Mouse (Mus musculus) liver, embryonic 15.5 days (tissue): Measurements from ENCODE around the gene Zic5. TPM values are rescaled to one million over a fixed set of nuclear protein-coding genes. Genes with fewer than 3 reads are reported as not detected.
A peak's percentile ranks its signal among the peaks of the same experiment; 100 is the strongest.

Experiments
- ATAC-seq: fragments of 200-750 bp; cut with Nextera tagmentation; 2 replicates; pipeline ENCODE4 v1.8.0; 2017; ENCODE audit warnings: moderate number of reproducible peaks, mild to moderate bottlenecking, moderate library complexity; ENCODE audit not compliant: insufficient read depth
- H3K27ac ChIP-seq: fragments of 300-500 bp; sonication (generic); replicated peaks from 2 replicates; pipeline ENCODE4 v1.5.1; 2015; ENCODE audit warnings: mild to moderate bottlenecking, inconsistent platforms
- H3K27me3 ChIP-seq: fragments of 300-500 bp; sonication (generic); 2 replicates; pipeline ENCODE4 v1.6.1; 2015; ENCODE audit warnings: mild to moderate bottlenecking, inconsistent platforms
- H3K36me3 ChIP-seq: fragments of 300-500 bp; sonication (generic); replicated peaks from 2 replicates; pipeline ENCODE4 v1.6.1; 2015; ENCODE audit warnings: moderate library complexity, mild to moderate bottlenecking, inconsistent platforms
- H3K4me1 ChIP-seq: fragments of 300-500 bp; sonication (generic); replicated peaks from 2 replicates; pipeline ENCODE4 v1.6.1; 2015; ENCODE audit warnings: inconsistent platforms
- H3K4me2 ChIP-seq: fragments of 300-500 bp; sonication (generic); 2 replicates; pipeline ENCODE4 v1.6.1; 2015; ENCODE audit warnings: moderate library complexity, mild to moderate bottlenecking, inconsistent platforms
- H3K4me3 ChIP-seq: fragments of 300-500 bp; sonication (generic); replicated peaks from 2 replicates; pipeline ENCODE4 v1.5.1; 2015; ENCODE audit warnings: mild to moderate bottlenecking, inconsistent platforms
- H3K9ac ChIP-seq: fragments of 300-500 bp; sonication (generic); 2 replicates; pipeline ENCODE4 v1.6.1; 2015; ENCODE audit warnings: moderate library complexity, mild to moderate bottlenecking, inconsistent platforms
- H3K9me3 ChIP-seq: fragments of 300-500 bp; sonication (generic); replicated peaks from 2 replicates; pipeline ENCODE4 v1.6.1; 2016; ENCODE audit warnings: inconsistent platforms
- WGBS: fragments of 180-500 bp; shearing (Covaris S2); methylation state at CpG from one replicate; pipeline ENCODE4 v1.1.7; 2015; ENCODE audit warnings: mixed read lengths; ENCODE audit not compliant: insufficient replicate concordance; 5-methylcytosine and 5-hydroxymethylcytosine counted together
- polyA plus RNA-seq: library from polyadenylated mRNA; unstranded; fragments of >200 nt; fragmentation: Nextera tagmentation; extraction: Ambion mirVana; gene quantifications from 2 replicates; pipeline ENCODE4 v1.2.1, GENCODE M21; 2015

The Zic5 gene
- polyA plus RNA-seq, 1 experiment from 2014 or later = not detected

DNA sequence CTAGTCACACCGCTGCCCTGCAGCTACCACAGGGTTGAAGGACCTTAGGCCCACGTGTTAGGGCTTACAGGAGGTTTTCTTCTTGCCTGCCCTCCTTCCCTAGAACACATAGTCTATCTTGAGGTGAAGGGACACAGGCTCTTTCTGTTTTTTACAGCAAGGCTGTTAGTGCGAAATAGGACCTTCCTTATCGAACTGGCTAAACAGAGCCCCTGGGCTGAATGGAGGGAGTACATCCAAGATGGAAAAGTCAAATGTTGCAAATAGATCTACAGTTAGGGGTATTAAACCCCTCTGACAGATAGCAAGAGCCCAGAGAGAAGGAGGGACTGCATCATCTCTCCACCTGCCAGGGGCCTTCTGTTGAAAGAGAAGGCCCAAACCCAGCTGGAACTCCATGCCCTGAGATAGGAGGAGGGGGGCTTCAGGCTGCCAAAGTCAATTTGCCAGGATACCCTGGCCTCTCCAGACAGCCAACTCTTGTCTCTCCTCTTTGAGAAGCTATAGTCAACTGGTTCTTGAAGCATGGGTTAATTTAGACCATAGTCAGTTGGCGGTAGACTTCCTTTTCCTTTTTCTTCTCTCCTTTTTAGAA lies 13.8 kb downstream of the Zic5 start:
- WGBS = 49% methylated on average over 5 of the region's 5 CpGs
- peaks cover 9% of the 10 kb centered on the region for H3K4me1 ChIP-seq
- H3K4me2 ChIP-seq = no peak overlapping the region
- H3K9me3 ChIP-seq = no peaks in the 10 kb centered on the region
- ATAC-seq = no peak
- no peak overlapping the region for H3K4me3 ChIP-seq
- H3K9ac ChIP-seq = no peak overlapping the region
- no peaks in the 10 kb centered on the region for H3K36me3 ChIP-seq
- H3K27me3 ChIP-seq = peaks cover 89% of the 10 kb centered on the region
- no peak overlapping the region for H3K27ac ChIP-seq

DNA sequence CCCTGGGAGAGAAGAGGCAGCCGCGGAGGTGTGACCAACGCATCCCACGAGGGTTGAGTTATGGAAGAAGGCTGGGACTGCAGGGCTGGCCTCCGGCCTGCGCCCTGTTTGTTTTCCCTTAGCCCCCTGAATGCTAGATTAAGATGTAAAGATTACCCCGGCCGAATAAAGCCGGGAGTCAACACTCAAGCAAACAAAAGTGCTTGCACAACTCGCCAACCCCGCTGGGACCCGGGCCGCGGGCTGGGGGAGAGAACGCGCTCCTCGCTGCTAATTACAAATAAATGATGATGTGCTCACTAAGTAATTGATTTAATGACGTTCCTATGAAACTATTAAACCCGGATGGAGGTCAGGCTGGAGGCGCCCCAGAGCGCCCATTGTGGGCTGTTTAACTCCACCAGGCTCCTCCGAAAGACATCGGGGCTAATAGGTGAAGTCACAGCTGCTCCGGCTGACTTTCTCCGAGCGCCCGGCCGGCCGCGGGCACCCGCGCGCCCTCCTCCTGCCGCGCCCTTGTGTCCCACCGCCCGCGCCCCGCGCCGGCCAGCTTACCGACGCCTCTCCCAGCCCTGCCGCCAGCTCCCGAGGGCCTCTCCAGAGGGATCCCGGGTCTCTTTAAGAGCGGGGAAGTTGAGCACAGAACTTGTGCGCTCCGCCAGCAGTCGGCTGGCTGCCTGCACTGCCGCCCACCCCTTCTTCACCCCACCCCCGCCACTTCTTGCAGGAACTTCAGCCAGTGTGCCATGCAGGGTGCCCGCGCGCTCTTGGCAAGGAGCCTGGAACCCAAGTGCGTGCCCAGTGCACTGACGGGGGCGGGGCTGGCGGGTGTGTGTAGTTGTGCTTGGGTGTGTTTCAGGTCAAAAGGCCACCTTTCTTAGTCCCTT lies 14.7 kb downstream of the Zic5 start, which contains the start of gene Gm5089:
Gene Gm5089 (minus strand): TSS at position 620 of the 887 bp plus-strand sequence.
- no peaks in the 10 kb centered on the region for H3K36me3 ChIP-seq
- WGBS = 2% methylated on average over 59 of the region's 59 CpGs
- H3K4me3 ChIP-seq = peak within 1 kb of the TSS; percentile 23
- H3K27me3 ChIP-seq = peaks cover 89% of the 10 kb centered on the region
- peaks cover 9% of the 10 kb centered on the region for H3K4me1 ChIP-seq
- peak within 1 kb of the TSS; percentile 51 for H3K4me2 ChIP-seq
- no peak within 1 kb of the TSS for H3K27ac ChIP-seq
- no peak within 1 kb of the TSS for H3K9ac ChIP-seq
- no peak for ATAC-seq
- no peaks in the 10 kb centered on the region for H3K9me3 ChIP-seq

DNA sequence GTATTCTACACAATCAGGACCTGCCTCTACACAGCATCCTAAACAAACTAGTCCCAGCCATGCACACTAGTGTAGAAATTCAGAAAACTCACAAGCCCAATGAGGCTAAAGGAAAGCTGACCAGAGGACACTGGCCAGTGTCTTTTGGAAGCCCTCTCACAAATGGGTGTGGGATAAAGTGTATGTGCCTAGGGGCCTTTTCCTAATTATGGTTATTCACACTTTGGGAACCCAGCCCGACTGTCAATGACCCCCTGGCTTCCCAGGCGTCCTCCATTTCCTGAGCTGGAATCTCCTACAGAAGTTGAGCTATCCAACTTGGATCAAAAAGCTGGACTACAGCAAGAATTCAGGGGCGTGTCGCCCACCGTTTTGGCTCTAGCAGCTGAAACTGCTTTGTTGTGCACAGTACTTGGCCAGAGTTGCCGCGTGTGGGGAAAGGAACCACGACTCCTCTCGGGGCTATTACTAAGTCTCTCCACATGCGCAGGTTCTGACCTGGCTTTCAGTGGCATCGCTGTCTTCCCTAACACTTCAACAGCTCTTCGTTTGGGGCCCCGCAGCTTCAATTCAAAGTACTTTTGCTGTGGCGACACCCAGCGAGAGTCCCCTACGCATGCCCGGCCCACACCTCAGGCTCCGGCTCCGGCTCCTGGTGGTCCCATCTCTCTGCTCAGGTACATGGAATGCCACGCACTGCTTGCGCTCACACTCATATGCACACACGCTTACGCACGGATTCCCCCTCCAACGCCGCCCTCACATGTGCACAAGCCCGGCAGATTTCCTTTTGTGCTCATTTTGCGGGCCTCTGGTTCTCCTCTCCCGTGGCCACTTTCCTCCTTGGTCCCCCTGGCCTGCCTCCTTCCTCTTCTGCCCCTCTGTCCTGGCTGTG lies 15.6 kb downstream of the Zic5 start:
- ATAC-seq = no peak
- 6% methylated on average over 29 of the region's 29 CpGs for WGBS
- Histone ChIP-seq H3K9me3 (no peaks in the 10 kb centered on the region), H3K4me1 (peaks cover 9% of the 10 kb centered on the region), H3K4me2 (no peak overlapping the region; the same call in 1 of the 2 replicates), H3K27ac (no peak overlapping the region), H3K36me3 (no peaks in the 10 kb centered on the region), H3K4me3 (0 out of 2 replicates have a peak overlapping the region, but pooled peaks have one; percentile 23), H3K9ac (no peak overlapping the region), H3K27me3 (peaks cover 80% of the 10 kb centered on the region)

DNA sequence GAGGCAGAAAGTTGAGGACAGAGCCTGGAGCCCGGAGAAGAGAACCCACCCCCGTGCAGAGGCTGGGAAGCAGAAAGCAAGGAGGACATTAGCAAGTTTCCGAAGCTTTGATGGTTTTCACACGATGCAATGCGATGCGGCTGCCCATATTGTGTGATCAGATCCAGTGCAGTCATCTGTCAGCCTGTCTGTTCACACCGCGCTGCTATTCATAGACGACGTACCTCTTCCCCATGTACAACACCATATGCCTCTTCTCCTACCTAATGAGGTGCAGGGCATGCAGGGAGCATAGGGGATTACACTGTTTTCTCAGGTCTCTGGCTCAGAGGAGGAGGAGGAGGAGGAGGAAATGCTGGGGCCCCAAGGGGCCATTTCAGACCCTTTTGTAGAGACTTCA lies 28.6 kb downstream of the Zic5 start:
- Histone ChIP-seq H3K4me1 (no peaks in the 10 kb centered on the region), H3K9ac (no peak overlapping the region), H3K4me3 (no peak overlapping the region), H3K27ac (no peak overlapping the region), H3K27me3 (no peaks in the 10 kb centered on the region), H3K4me2 (no peak overlapping the region), H3K9me3 (no peaks in the 10 kb centered on the region), H3K36me3 (no peaks in the 10 kb centered on the region)
- ATAC-seq = no peak
- 66% methylated on average over 10 of the region's 10 CpGs for WGBS

DNA sequence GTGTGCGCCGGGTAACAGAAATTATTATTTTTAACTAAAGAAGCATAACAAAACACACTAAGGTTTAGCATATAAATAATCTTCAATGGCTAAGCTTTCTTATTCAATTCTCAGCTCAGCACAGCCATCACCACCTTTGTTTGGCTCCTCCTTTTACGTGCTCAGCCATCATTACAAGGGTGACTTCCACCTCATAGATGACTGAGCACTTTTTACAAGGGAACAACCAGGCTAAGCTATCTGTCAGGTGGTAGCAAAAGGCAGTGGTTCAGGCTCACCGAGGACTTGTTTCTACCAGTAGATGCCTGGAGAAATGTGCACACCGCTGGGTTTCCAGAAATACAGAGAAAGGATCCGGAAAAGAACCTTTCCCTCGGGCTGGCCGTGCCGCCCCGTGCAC lies 31.4 kb downstream of the Zic5 start:
- Histone ChIP-seq H3K27me3 (no peaks in the 10 kb centered on the region), H3K27ac (no peak overlapping the region), H3K9me3 (no peaks in the 10 kb centered on the region), H3K4me1 (no peaks in the 10 kb centered on the region), H3K9ac (no peak overlapping the region), H3K4me3 (no peak overlapping the region), H3K4me2 (no peak overlapping the region), H3K36me3 (no peaks in the 10 kb centered on the region)
- no peak for ATAC-seq
- 70% methylated on average over 10 of the region's 10 CpGs for WGBS

DNA sequence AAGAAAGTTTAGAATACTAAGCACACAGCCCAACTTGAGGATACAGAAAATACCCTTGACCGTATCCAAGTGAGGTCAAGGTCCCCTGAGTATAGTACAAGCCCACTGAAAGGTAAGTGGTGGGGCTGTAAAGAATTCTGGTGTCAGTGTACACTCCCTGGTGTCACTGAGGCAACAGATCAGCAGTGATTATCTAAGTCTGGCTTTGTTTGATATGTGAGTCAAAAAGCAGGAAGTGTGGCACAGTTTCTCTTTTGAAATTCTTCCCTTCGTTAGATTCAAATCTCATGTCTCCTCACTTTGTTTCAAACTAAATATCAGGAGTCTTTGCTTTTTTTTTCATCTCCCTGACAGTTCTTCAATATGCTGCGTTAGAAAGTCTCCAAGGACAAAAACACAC lies 32.9 kb downstream of the Zic5 start:
- no peaks in the 10 kb centered on the region for H3K36me3 ChIP-seq
- no peaks in the 10 kb centered on the region for H3K9me3 ChIP-seq
- no peak overlapping the region for H3K27ac ChIP-seq
- 38% methylated on average over 3 of the region's 3 CpGs for WGBS
- H3K4me3 ChIP-seq = no peak overlapping the region
- no peaks in the 10 kb centered on the region for H3K4me1 ChIP-seq
- ATAC-seq = no peak
- no peak overlapping the region for H3K4me2 ChIP-seq
- H3K27me3 ChIP-seq = no peaks in the 10 kb centered on the region
- H3K9ac ChIP-seq = no peak overlapping the region

DNA sequence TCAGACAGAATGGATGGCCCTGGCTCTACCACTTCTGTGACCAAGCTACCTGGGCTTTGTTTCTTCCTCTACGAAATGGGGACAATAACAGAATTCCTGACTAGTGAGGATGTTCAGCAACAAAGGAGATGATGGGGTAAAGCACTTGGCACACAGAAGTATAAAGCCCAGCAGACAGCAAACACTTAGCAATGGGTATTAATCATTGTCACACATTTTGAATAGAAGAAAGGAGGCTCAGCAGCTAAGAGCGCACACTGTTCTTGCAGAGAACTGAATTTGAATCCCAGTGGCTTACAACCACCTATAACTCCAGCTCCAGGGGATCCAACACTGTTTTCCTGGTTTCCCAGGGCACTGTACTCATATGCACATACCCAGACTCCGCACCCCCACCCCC lies 37.8 kb downstream of the Zic5 start:
- Histone ChIP-seq H3K4me3 (no peak overlapping the region), H3K4me2 (no peak overlapping the region), H3K9me3 (no peaks in the 10 kb centered on the region), H3K27me3 (no peaks in the 10 kb centered on the region), H3K9ac (no peak overlapping the region), H3K36me3 (no peaks in the 10 kb centered on the region), H3K4me1 (no peaks in the 10 kb centered on the region), H3K27ac (no peak overlapping the region)
- ATAC-seq = no peak
- 59% methylated on average over 3 of the region's 3 CpGs for WGBS

DNA sequence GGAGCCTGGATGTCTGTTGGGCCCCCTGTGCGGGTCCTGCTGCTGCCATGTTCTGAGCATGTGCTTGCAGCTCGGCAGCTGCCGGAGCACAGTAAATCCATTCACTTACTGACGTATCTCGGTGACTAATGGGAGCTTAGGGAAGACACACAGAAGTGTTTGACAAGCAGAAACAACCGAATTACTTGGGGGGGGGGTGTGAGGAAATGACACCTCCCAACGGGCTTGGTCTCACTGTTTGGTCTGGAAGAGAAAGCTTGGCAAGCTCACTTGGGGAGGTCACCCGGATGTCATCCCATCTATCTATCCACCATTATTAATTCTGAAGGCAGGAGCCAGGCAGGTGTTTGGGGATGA lies 38.3 kb downstream of the Zic5 start:
- Histone ChIP-seq H3K27me3 (no peaks in the 10 kb centered on the region), H3K36me3 (no peaks in the 10 kb centered on the region), H3K4me1 (no peaks in the 10 kb centered on the region), H3K27ac (no peak overlapping the region), H3K9me3 (no peaks in the 10 kb centered on the region), H3K4me3 (no peak overlapping the region), H3K9ac (no peak overlapping the region), H3K4me2 (no peak overlapping the region)
- WGBS = 50% methylated on average over 8 of the region's 8 CpGs
- ATAC-seq = no peak

DNA sequence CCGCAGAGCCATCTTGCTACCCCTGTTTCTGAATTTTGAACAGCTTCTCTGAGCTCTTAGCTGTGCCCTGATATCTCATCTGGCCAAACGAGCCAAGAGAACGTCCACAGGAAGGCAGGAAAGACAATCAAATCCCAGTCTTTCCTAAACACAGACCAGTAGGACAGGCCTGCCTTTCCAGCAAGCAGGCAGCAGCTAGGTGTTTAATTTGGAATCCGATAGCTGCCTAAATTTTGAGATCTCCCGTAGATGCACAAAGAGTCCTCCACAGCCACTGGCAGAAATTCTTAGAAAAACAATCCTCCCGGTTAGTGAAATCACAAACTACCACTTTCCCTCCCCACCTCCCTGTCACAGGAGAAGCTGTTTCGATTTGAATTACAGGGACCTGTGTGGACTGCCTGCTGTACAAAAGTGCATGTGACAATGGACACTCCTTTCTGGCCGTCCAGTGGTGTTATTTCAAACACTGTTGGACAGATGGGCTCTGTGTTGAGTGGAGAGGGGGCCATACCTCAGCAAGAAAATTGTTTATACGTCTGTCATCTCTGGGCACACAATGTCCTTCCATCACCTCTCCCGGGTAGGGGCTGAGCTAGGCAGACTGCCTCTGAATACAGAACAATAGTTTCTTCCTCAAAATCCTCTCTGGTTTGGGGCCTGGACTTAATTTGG lies 38.8 kb downstream of the Zic5 start:
- H3K27ac ChIP-seq = no peak overlapping the region
- H3K36me3 ChIP-seq = no peaks in the 10 kb centered on the region
- WGBS = 50% methylated on average over 10 of the region's 10 CpGs
- H3K27me3 ChIP-seq = no peaks in the 10 kb centered on the region
- no peak overlapping the region for H3K9ac ChIP-seq
- ATAC-seq = no peak
- H3K4me2 ChIP-seq = no peak overlapping the region
- no peaks in the 10 kb centered on the region for H3K4me1 ChIP-seq
- H3K9me3 ChIP-seq = no peaks in the 10 kb centered on the region
- no peak overlapping the region for H3K4me3 ChIP-seq

DNA sequence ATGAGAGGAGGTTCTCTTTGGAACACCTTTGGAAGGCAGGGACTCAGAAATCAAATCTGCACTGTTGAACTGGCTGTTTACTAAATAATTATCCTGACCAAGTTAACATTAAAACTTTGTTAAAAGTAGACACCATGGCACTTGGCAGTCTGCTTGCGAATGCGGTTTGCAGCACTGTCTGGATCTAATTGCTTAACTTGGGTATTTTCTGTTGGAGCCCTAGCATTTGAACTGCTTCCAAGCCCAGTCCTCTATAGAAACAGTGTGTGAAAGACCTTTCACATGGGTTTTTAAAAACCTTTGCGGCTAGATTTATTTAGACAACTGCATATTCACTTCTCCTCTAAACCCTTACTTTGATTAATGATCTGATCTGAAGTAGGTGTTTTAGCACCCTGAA lies 41.0 kb downstream of the Zic5 start:
- Histone ChIP-seq H3K4me2 (no peak overlapping the region), H3K27me3 (no peaks in the 10 kb centered on the region), H3K4me1 (no peaks in the 10 kb centered on the region), H3K36me3 (no peaks in the 10 kb centered on the region), H3K9ac (no peak overlapping the region), H3K27ac (no peak overlapping the region), H3K4me3 (no peak overlapping the region), H3K9me3 (no peaks in the 10 kb centered on the region)
- 82% methylated on average over 3 of the region's 3 CpGs for WGBS
- ATAC-seq = no peak
